In genomic region chr16:4915931-4916330, GRCm38 (mm10) we compare ENCODE assay signal across 19 mouse cellular contexts.
"Had no signal": no experiment of that assay in that cellular context is flagged by ENCODE, and none has a peak within 500 bp of the region (broad histone marks: within the 10 kb centered on the region; RNA-seq: fewer than 3 reads in every experiment).

No protein-coding gene starts in this region.

- H3K4me3 ChIP-seq: midbrain, embryonic 10.5 days; midbrain, embryonic 12.5 days; myocyte; neural tube, embryonic 13.5 days; neural tube, embryonic 15.5 days had no signal

- H3K9me3 ChIP-seq: midbrain, embryonic 10.5 days; midbrain, embryonic 12.5 days; neural tube, embryonic 13.5 days; neural tube, embryonic 15.5 days had no signal

- ATAC-seq: midbrain, embryonic 16.5 days had no signal

- H3K4me1 ChIP-seq: midbrain, embryonic 10.5 days had no signal

- H3K27ac ChIP-seq: midbrain, embryonic 10.5 days; midbrain, embryonic 12.5 days; neural tube, embryonic 13.5 days; neural tube, embryonic 15.5 days had no signal

- H3K9ac ChIP-seq: lung, embryonic 14.5 days; midbrain, embryonic 12.5 days; neural tube, embryonic 13.5 days; neural tube, embryonic 15.5 days had no signal

- H3K4me2 ChIP-seq: lung, embryonic 14.5 days; midbrain, embryonic 12.5 days; neural tube, embryonic 13.5 days; neural tube, embryonic 15.5 days had no signal

- DNase-seq: lung, adult 18-20 months; lung, embryonic 14.5 days; lung, postnatal 10 days; lung, postnatal 4 days; midbrain, embryonic 14.5 days; retina, postnatal 1 day; right cerebral cortex, adult 18-20 months; right cerebral cortex, postnatal 25 days; right cerebral cortex, postnatal 4 days; spleen, adult 18-20 months; thymus, adult 2 months; thymus, postnatal 25 days; thymus, postnatal 4 days had no signal

- H3K27me3 ChIP-seq: midbrain, embryonic 12.5 days; neural tube, embryonic 13.5 days; neural tube, embryonic 15.5 days had no signal
